Mouse (Mus musculus) urinary bladder, postnatal 25 days (tissue): Measurements from ENCODE around the gene Akap12.

ENCODE experiments used
- DNase-seq: peaks from one replicate; pipeline ENCODE4 v3.0.0; 2022; ENCODE audit warnings: low spot score

Gene Akap12

GRCm38 (mm10) chr10:4266041-4266930, at the start of gene Akap12:
Akap12 (plus strand) TSS chr10:4266380.
- peak; percentile 18 for DNase-seq

- no peak for DNase-seq
Observed at GRCm38 (mm10) chr10:4230563-4231359, 35.4 kb upstream of the Akap12 start.

GRCm38 (mm10) chr10:4233102-4233501, 33.1 kb upstream of the Akap12 start:
- DNase-seq: no peak

- DNase-seq: no peak
Observed at GRCm38 (mm10) chr10:4239794-4240574, 26.2 kb upstream of the Akap12 start.

GRCm38 (mm10) chr10:4243591-4244300, 22.4 kb upstream of the Akap12 start:
- DNase-seq: no peak

GRCm38 (mm10) chr10:4245812-4246211, 20.4 kb upstream of the Akap12 start:
- DNase-seq: no peak

GRCm38 (mm10) chr10:4246407-4246806, 19.8 kb upstream of the Akap12 start:
- DNase-seq: no peak

- DNase-seq: no peak
Observed at GRCm38 (mm10) chr10:4249235-4249845, 16.8 kb upstream of the Akap12 start.

GRCm38 (mm10) chr10:4250681-4251080, 15.5 kb upstream of the Akap12 start:
- DNase-seq: no peak

- DNase-seq: no peak
Observed at GRCm38 (mm10) chr10:4253613-4254012, 12.6 kb upstream of the Akap12 start.

- DNase-seq: no peak
Observed at GRCm38 (mm10) chr10:4254459-4254858, 11.7 kb upstream of the Akap12 start.

- DNase-seq: no peak
Observed at GRCm38 (mm10) chr10:4260925-4261324, 5.3 kb upstream of the Akap12 start.

- no peak for DNase-seq
Observed at GRCm38 (mm10) chr10:4261359-4261952, 4.7 kb upstream of the Akap12 start.

- peak; percentile 8 for DNase-seq
Observed at GRCm38 (mm10) chr10:4265641-4266040, 539 bp upstream of the Akap12 start.

- DNase-seq: no peak
Observed at GRCm38 (mm10) chr10:4266931-4267310, 741 bp downstream of the Akap12 start.

GRCm38 (mm10) chr10:4267481-4267880, 1.3 kb downstream of the Akap12 start:
- DNase-seq: no peak

GRCm38 (mm10) chr10:4268140-4268539, 2.0 kb downstream of the Akap12 start:
- no peak for DNase-seq

GRCm38 (mm10) chr10:4275572-4275971, 9.4 kb downstream of the Akap12 start:
- no peak for DNase-seq

GRCm38 (mm10) chr10:4276081-4276480, 9.9 kb downstream of the Akap12 start:
- no peak for DNase-seq

- DNase-seq: peak; percentile 16
Observed at GRCm38 (mm10) chr10:4278041-4278440, 11.9 kb downstream of the Akap12 start.

GRCm38 (mm10) chr10:4282395-4282794, 16.2 kb downstream of the Akap12 start:
- no peak for DNase-seq
